Mouse (Mus musculus) forebrain, embryonic 14.5 days (tissue): Measurements from ENCODE around the gene C730034F03Rik. TPM values are rescaled to one million over a fixed set of nuclear protein-coding genes. Genes with fewer than 3 reads are reported as not detected.
"Not testable (repeated sequence)": the region's sequence is repeated elsewhere in the genome, so short reads cannot be mapped to it uniquely, and the experiment has no call there.

Experiments
- ATAC-seq: fragments of 200-750 bp; cut with Nextera tagmentation; 2 replicates; pipeline ENCODE4 v1.8.0; 2017; ENCODE audit warnings: mild to moderate bottlenecking, moderate library complexity
- DNase-seq: peaks from one replicate; pipeline ENCODE4 v3.0.0-alpha.2; 2015; ENCODE audit warnings: low spot score
- H3K27ac ChIP-seq: fragments of 300-500 bp; sonication (generic); 2 replicates; pipeline ENCODE4 v1.5.1; 2014; ENCODE audit warnings: low read depth, mild to moderate bottlenecking, control low read depth, low read length, moderate library complexity
- H3K27me3 ChIP-seq: fragments of 300-500 bp; sonication (generic); replicated peaks from 2 replicates; pipeline ENCODE4 v1.6.1; 2014; ENCODE audit warnings: low read length, control low read depth, mixed read lengths; ENCODE audit not compliant: control insufficient read depth, insufficient read depth
- H3K36me3 ChIP-seq: fragments of 300-500 bp; sonication (generic); 2 replicates; pipeline ENCODE4 v1.6.1; 2014; ENCODE audit warnings: low read length, control low read depth; ENCODE audit not compliant: control insufficient read depth, insufficient read depth
- H3K4me1 ChIP-seq: fragments of 300-500 bp; sonication (generic); 2 replicates; pipeline ENCODE4 v1.6.1; 2014; ENCODE audit warnings: antibody characterized with exemption, low read length, control low read depth; ENCODE audit not compliant: control insufficient read depth, insufficient read depth
- H3K4me2 ChIP-seq: fragments of 300-500 bp; sonication (generic); 2 replicates; pipeline ENCODE4 v1.6.1; 2014; ENCODE audit warnings: mild to moderate bottlenecking, control low read depth, low read length
- H3K4me3 ChIP-seq: fragments of 300-500 bp; sonication (generic); 2 replicates; pipeline ENCODE4 v1.5.1; 2014; ENCODE audit warnings: low read depth, low read length, control low read depth
- H3K9ac ChIP-seq: fragments of 300-500 bp; sonication (generic); 2 replicates; pipeline ENCODE4 v1.6.1; 2014; ENCODE audit warnings: mild to moderate bottlenecking, low read length, control low read depth, moderate library complexity
- H3K9me3 ChIP-seq: fragments of 300-500 bp; sonication (generic); replicated peaks from 2 replicates; pipeline ENCODE4 v1.6.1; 2016; ENCODE audit warnings: low read length, control low read depth, mixed read lengths; ENCODE audit not compliant: control insufficient read depth
- WGBS: fragments of 180-500 bp; shearing (Covaris S2); extraction: QIAGEN DNeasy Blood & Tissue Kit; methylation state at CpG from one replicate; pipeline ENCODE4 v1.1.7; 2014; 5-methylcytosine and 5-hydroxymethylcytosine counted together
- polyA plus RNA-seq: library from polyadenylated mRNA; unstranded; fragments of >200 nt; fragmentation: Nextera tagmentation; extraction: Ambion mirVana; gene quantifications from 2 replicates; pipeline ENCODE4 v1.2.1, GENCODE M21; 2014

C730034F03Rik gene
- polyA plus RNA-seq, 1 experiment from 2014 or later: 1.3 TPM

DNA sequence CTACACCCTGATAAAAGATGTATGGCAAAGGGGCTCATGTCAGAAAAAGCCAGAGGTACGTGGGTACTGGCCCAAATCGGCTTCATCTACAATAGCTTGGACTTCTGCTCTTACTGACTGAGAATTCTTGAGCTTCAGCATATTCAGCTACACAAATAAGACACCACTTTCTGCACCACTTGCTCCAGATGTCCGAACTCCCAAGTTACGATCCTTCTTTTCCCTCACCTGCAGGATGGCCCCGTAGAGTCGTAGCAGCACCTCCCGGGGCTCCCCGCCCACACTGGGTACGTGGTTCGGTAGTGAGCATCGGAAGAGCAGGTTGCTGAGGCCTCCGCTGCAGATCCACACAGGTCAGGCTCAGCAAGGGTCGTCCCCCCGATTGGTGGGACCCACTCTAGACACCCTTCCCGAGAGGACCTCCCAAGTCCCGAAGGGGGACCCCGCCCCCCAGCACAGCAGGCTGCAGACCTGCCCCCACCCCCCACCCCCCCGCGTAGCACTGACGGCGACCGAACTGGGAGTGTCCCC, 503 bp upstream of the C730034F03Rik start:
- Histone ChIP-seq H3K9me3 (no peaks in the 10 kb centered on the region), H3K27me3 (no peaks in the 10 kb centered on the region), H3K36me3 (peaks cover 23% of the 10 kb centered on the region; the same call in 1 of the 2 replicates), H3K4me1 (peaks cover 5% of the 10 kb centered on the region; the same call in 1 of the 2 replicates), H3K27ac (peak overlapping the region; percentile 87; the same call in 1 of the 2 replicates), H3K9ac (peak overlapping the region; percentile 71), H3K4me2 (peak overlapping the region; percentile 64), H3K4me3 (peak overlapping the region; percentile 57)
- DNase-seq (no peak), ATAC-seq (peak; percentile 60; the same call in 1 of the 2 replicates)
- 4% methylated on average over 21 of the region's 22 CpGs for WGBS

DNA sequence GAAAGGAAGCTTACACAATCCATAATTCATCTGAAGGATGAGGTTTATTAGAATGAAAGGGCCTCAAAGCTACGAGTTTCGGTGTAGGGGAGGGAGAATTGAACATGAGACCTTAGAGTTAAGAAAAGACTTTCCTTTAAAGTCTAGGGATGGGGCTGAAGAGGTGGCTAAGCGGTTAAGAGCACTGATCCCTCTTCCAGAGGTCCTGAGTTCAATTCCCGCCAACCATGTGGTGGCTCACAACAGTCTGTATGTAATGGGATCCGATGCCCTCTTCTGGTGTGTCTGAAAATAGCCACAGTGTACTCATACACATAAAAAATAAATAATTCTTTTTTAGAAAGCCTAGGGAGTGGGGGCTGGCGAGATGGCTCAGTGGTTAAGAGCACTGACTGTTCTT, 952 bp downstream of the C730034F03Rik start:
- no peak for ATAC-seq
- peak overlapping the region; percentile 71 for H3K9ac ChIP-seq
- H3K4me2 ChIP-seq: peak overlapping the region; percentile 64
- WGBS: 48% methylated on average over 6 of the region's 6 CpGs
- H3K36me3 ChIP-seq: peaks cover 22% of the 10 kb centered on the region; the same call in 1 of the 2 replicates
- H3K4me3 ChIP-seq: peak overlapping the region; percentile 57
- peaks cover 5% of the 10 kb centered on the region; the same call in 1 of the 2 replicates for H3K4me1 ChIP-seq
- H3K9me3 ChIP-seq: no peaks in the 10 kb centered on the region
- peak overlapping the region; percentile 87 for H3K27ac ChIP-seq
- no peaks in the 10 kb centered on the region for H3K27me3 ChIP-seq
- peak; percentile 16 for DNase-seq

DNA sequence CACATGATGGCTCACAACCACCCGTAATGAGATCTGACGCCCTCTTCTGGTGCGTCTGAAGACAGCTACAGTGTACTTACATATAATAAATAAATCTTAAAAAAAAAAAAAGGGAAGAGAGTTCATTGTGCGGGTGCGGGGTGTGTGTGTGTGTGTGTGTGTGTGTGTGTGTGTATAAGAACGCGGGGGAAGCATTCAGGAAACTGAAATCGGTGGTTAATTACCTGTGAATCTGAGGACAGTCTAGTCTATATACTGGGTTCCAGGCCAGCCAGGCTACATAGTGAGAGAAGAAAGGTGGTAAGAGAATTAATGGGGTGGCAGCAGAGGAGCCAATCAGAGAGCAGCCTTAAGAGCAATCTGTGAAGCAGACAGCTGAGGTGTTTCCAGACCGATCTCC, 1.4 kb downstream of the C730034F03Rik start:
- not testable (repeated sequence) for H3K27me3 ChIP-seq, H3K4me2 ChIP-seq, ATAC-seq, H3K4me3 ChIP-seq, H3K4me1 ChIP-seq, H3K27ac ChIP-seq, DNase-seq, H3K9me3 ChIP-seq, H3K9ac ChIP-seq
- H3K36me3 ChIP-seq: peaks cover 21% of the 10 kb centered on the region; the same call in 1 of the 2 replicates
- 84% methylated on average over 6 of the region's 9 CpGs for WGBS

DNA sequence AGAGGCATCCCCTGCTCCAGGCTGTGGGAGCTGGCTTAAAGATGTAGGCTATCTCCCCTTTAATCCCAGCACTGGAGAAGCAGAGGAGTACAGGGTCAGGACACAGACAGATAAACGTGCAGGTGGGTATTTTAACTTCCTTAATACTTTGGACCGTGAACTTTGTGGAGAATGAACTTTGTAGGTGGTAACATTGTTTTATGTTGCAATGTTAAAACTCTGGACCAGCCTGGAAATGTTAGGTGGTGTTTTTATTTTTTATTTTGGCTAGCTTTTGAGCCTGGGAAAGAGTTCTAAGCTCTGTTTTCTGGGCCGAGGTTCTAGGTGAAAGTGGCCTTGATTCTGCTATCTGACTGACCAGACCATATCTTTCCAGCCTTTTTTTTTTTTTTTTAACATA, 1.9 kb downstream of the C730034F03Rik start:
- WGBS: 90% methylated on average over 3 of the region's 3 CpGs
- Histone ChIP-seq H3K4me3 (no peak overlapping the region), H3K9ac (no peak overlapping the region), H3K4me1 (peaks cover 5% of the 10 kb centered on the region; the same call in 1 of the 2 replicates), H3K9me3 (no peaks in the 10 kb centered on the region), H3K36me3 (peaks cover 16% of the 10 kb centered on the region; the same call in 1 of the 2 replicates), H3K4me2 (no peak overlapping the region), H3K27me3 (no peaks in the 10 kb centered on the region), H3K27ac (no peak overlapping the region)
- no peak for DNase-seq
- no peak for ATAC-seq

DNA sequence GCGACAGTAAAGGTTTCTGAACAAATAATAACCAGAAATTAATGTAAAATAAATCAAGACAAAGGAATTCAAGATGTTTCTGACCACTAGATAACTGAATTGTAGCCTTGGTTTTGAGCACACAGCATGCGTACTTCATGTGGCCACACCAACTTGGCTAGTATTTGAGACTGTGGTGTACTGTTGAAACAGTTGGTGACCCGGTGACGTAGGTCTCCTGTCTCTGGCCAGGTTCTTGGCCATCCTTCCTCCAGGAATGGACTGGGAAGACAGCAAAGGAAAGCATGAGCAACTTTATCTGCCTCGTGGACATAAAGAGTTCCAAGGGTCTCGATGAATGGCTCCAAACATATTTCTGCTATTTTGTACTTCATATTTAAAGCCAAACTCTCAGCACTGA, 2.4 kb downstream of the C730034F03Rik start:
- DNase-seq (no peak), ATAC-seq (no peak)
- Histone ChIP-seq H3K9ac (no peak overlapping the region), H3K27ac (no peak overlapping the region), H3K4me2 (no peak overlapping the region), H3K27me3 (no peaks in the 10 kb centered on the region), H3K36me3 (peaks cover 11% of the 10 kb centered on the region; the same call in 1 of the 2 replicates), H3K4me1 (peaks cover 5% of the 10 kb centered on the region; the same call in 1 of the 2 replicates), H3K9me3 (no peaks in the 10 kb centered on the region), H3K4me3 (no peak overlapping the region)
- 91% methylated on average over 6 of the region's 6 CpGs for WGBS

DNA sequence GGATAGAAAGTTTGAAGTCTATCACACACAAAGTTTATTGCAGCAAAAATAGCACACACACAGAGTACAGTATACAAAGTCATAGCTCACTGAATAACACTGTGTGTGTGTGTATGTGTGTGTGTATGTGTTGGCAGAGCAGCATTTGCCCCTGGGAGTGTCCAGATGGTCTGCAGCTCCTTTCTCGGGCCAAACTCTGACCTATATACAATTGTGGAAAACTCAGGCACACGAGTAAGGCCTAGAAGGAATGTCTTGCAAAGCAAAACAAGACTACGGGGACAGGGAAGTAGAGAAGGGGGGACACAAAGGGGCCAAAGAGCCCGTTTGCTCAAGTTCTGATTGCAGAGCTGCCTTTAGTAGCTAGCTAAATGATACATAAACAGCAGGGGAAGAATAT, 3.6 kb downstream of the C730034F03Rik start:
- Histone ChIP-seq H3K4me2 (no peak overlapping the region), H3K4me1 (peaks cover 5% of the 10 kb centered on the region; the same call in 1 of the 2 replicates), H3K36me3 (no peaks in the 10 kb centered on the region), H3K27ac (no peak overlapping the region), H3K9me3 (no peaks in the 10 kb centered on the region), H3K4me3 (no peak overlapping the region), H3K9ac (no peak overlapping the region), H3K27me3 (no peaks in the 10 kb centered on the region)
- DNase-seq (no peak), ATAC-seq (no peak)
- 78% methylated on average over 4 of the region's 4 CpGs for WGBS

DNA sequence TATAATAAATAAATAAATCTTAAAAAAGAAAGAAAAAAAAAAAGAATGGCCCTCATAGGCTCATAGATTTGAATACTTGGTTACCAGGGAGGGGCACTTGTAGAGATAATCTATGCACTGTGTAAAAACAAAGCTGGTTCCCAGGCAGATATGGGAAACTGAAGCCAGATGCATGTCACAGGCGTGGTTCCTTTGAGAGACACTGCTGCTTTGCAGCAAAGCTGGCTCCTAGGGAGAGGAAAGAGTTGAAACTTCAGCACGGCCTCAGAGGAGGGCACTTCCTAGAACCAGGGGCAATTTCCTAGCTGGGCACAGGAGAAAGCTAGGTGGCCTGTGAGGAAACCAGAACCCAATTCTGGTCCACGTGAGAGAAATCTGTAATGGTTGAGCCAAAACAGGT, 4.7 kb downstream of the C730034F03Rik start:
- DNase-seq: no peak
- 72% methylated on average over 3 of the region's 3 CpGs for WGBS
- no peaks in the 10 kb centered on the region for H3K9me3 ChIP-seq
- no peak overlapping the region for H3K4me2 ChIP-seq
- H3K27me3 ChIP-seq: no peaks in the 10 kb centered on the region
- no peak overlapping the region for H3K9ac ChIP-seq
- no peak for ATAC-seq
- no peak overlapping the region for H3K4me3 ChIP-seq
- H3K36me3 ChIP-seq: no peaks in the 10 kb centered on the region
- H3K27ac ChIP-seq: no peak overlapping the region
- no peaks in the 10 kb centered on the region for H3K4me1 ChIP-seq

DNA sequence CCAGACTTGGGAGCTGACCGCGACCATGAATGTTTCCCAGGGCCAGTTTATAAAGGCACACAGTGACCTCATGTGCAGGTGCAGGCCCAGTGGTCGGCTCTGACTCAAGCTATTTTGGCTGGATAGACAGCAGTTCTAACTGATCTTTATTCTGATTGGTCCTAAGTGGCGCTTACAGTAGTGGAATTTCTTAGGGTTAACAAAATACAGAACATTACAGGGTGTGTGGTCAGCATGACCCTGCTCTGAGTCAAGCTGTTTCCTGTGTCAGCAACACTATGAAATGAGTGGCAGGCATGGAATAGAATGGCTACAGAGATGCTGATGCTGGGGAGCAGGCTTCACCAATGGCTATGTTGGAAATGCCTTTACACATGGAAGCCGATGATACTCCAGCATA, 6.5 kb downstream of the C730034F03Rik start:
- H3K9ac ChIP-seq: no peak overlapping the region
- H3K4me3 ChIP-seq: no peak overlapping the region
- H3K27ac ChIP-seq: no peak overlapping the region
- H3K4me1 ChIP-seq: no peaks in the 10 kb centered on the region
- no peak overlapping the region for H3K4me2 ChIP-seq
- 85% methylated on average over 5 of the region's 5 CpGs for WGBS
- H3K9me3 ChIP-seq: no peaks in the 10 kb centered on the region
- no peaks in the 10 kb centered on the region for H3K27me3 ChIP-seq
- ATAC-seq: no peak
- no peak for DNase-seq
- no peaks in the 10 kb centered on the region for H3K36me3 ChIP-seq

DNA sequence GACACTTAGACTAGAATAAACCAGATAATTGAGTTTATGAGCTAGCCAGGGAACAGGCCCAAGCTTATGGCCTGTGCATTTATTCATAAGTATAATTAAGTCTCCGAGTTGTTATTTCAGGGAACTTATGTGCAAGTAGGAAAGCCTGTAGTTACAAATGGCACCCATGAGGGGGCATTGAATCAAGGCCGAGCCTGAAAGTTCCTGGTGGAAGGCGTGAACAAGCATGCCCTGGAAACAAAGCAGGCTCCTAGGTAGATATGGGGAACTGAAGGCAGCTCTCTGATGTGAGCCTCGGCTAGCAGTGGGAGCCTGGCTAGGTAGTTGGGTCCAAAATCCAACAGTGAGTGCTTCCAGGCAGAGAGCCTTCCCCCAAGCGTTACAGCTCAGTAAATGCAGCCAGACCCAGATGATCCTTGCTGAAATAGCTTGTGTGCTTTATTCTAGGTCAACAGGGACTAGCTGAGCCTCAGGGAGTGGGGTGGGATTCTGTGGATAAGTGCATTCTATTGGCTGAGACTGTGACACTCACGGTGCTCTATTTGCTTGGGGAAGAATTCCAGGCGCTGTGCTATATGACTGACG, 13.2 kb downstream of the C730034F03Rik start:
- Histone ChIP-seq H3K9ac (no peak overlapping the region), H3K36me3 (no peaks in the 10 kb centered on the region), H3K4me1 (no peaks in the 10 kb centered on the region), H3K4me3 (no peak overlapping the region), H3K27me3 (no peaks in the 10 kb centered on the region), H3K4me2 (no peak overlapping the region), H3K27ac (no peak overlapping the region), H3K9me3 (no peaks in the 10 kb centered on the region)
- DNase-seq (peak; percentile 59), ATAC-seq (no peak)
- WGBS: 40% methylated on average over 8 of the region's 8 CpGs
